Mouse (Mus musculus) heart, postnatal 0 days (tissue): ENCODE results near the gene Ndufs3.

Source experiments
- CTCF ChIP-seq: IDR thresholded peaks from 2 replicates; pipeline ENCODE4 v1.5.1; 2016; ENCODE audit warnings: antibody characterized with exemption, control low read depth, low read depth
- EP300 ChIP-seq: IDR thresholded peaks from 2 replicates; pipeline ENCODE4 v1.6.1; 2016; ENCODE audit warnings: antibody characterized with exemption, low read depth

DNA sequence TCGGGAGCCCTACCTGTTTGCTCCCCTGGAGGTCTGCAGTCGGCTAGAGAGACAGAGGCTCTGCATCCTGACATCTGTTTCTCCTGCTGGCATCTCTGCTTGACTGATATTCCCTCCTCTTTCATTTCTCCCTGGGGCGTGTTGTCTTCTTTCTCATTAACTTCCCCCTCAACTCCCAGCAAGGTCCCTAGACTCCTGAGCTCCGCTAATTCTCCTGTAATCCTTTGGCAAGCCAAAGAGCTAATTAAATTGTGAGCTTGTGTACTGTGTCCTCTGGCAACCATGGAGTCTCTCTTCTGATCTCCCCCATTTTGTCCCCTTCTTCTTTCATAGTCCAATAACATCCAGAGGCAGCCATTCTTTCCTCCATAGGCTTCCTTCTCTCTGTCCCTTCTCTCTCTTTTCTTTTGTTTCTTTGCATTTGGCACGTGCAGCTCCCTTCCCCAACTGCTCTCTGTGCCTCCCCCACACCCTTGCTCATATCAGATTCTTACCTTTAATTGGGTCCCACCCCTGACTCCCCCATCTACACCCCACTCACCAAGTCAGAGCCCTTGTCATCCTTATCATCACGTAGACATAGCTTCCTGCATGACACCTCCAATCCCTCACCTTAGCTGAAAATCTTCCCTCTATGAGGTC lies 24.4 kb downstream of the Ndufs3 start:
- TF ChIP-seq CTCF (no peak), EP300 (no peak)
